Mouse (Mus musculus): ENCODE results near the gene Bcat2. TPM values are rescaled to one million over a fixed set of nuclear protein-coding genes. Genes with fewer than 3 reads are reported as not detected.

Gene Bcat2
- polyA plus RNA-seq, 1 experiment from 2014 or later, result 17.4 TPM

DNA sequence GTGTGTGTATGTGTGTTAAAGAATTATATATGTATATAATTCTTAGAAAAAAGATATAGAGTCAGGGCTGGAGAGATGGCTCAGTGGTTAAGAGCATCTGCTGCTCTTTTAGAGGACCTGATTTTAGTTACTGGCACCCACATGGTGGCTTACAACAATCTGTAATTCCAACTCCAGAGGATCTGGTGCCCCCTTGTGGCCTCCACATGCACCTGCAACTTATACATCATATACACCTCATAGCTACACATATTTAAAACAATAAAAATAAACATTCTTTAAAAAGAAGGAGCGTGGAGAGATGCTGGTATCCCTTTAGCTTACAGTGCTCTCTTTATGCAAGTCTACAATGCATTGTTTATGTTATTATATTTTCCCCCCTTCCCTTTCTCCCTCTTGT lies 25.4 kb upstream of the Bcat2 start:
- DNase-seq (ENCODE audit: low spot score), result no peak
- no peak for ATAC-seq (ENCODE audit: low FRiP score)
- Histone ChIP-seq H3K27ac (no peak overlapping the region), H3K9me3 (ENCODE audit: control insufficient read depth, low read length) (no peaks in the 10 kb centered on the region), H3K4me3 (replicated peaks; ENCODE audit: low read length) (no peak overlapping the region), H3K36me3 (replicated peaks; ENCODE audit: control insufficient read depth, insufficient read depth) (no peaks in the 10 kb centered on the region), H3K27me3 (ENCODE audit: control insufficient read depth, insufficient read depth, low read length) (no peaks in the 10 kb centered on the region), H3K4me2 (replicated peaks) (no peak overlapping the region), H3K4me1 (replicated peaks; ENCODE audit: control insufficient read depth, insufficient read depth, low read length) (no peaks in the 10 kb centered on the region), H3K9ac (no peak overlapping the region)
- WGBS, result 87% methylated on average over 1 of the region's 1 CpGs

DNA sequence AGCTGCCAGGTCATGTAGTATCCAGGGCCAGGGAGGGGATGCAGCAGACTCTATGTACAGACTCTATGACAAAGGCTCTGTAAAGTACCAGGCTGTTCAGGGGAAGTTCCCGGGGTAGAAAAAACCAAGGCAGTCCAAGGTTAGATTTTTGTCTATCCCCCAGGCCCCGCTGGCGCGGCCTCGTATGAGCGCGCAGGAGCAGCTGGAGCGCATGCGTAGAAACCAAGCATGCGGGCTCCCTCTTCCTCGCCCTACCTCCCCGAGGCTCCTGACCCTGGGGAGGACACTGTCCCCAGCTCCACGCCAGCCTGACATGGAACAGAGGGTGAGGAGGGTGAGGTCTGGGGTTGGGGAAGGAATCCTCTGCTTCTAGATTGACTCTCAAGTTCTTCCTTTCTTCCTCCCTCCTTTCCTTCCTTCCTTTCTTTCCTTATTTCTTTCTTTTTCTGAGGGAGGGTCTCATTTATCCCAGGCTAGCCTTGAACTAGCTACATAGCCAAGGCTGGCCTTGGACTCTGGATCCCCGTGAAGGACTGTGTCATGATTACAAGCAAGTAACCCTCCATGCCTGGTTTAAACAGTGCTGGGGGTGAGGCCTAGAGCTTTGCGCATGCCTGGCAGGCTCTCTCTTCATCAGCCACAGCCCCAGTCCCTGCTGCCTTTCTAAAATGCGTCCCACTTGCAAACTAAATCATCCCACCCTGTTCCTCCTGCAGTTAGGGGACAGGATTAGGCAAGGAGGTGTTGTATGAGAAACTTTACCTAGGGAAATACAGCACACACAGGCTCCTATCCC lies 20.1 kb upstream of the Bcat2 start:
- no peak overlapping the region for H3K9ac ChIP-seq
- H3K36me3 ChIP-seq (replicated peaks; ENCODE audit: control insufficient read depth, insufficient read depth), result no peaks in the 10 kb centered on the region
- WGBS, result 87% methylated on average over 16 of the region's 16 CpGs

GRCm38 (mm10) chr7:45550821-45551511 lies 19.0 kb upstream of the Bcat2 start:
- Histone ChIP-seq H3K27ac (no peak overlapping the region), H3K27me3 (ENCODE audit: control insufficient read depth, insufficient read depth, low read length) (no peaks in the 10 kb centered on the region), H3K9me3 (ENCODE audit: control insufficient read depth, low read length) (no peaks in the 10 kb centered on the region), H3K4me1 (replicated peaks; ENCODE audit: control insufficient read depth, insufficient read depth, low read length) (no peaks in the 10 kb centered on the region), H3K36me3 (replicated peaks; ENCODE audit: control insufficient read depth, insufficient read depth) (no peaks in the 10 kb centered on the region), H3K9ac (no peak overlapping the region), H3K4me2 (replicated peaks) (no peak overlapping the region), H3K4me3 (replicated peaks; ENCODE audit: low read length) (no peak overlapping the region)
- DNase-seq (ENCODE audit: low spot score) (no peak), ATAC-seq (ENCODE audit: low FRiP score) (no peak)
- 79% methylated on average over 11 of the region's 11 CpGs for WGBS

More for the DNA sequence above, 20.1 kb upstream of the Bcat2 start:
- ATAC-seq (ENCODE audit: low FRiP score), result no peak
- no peak overlapping the region for H3K4me3 ChIP-seq (replicated peaks; ENCODE audit: low read length)
- H3K9me3 ChIP-seq (ENCODE audit: control insufficient read depth, low read length), result no peaks in the 10 kb centered on the region
- no peak for DNase-seq (ENCODE audit: low spot score)
- no peaks in the 10 kb centered on the region for H3K4me1 ChIP-seq (replicated peaks; ENCODE audit: control insufficient read depth, insufficient read depth, low read length)
- H3K4me2 ChIP-seq (replicated peaks), result no peak overlapping the region
- no peaks in the 10 kb centered on the region for H3K27me3 ChIP-seq (ENCODE audit: control insufficient read depth, insufficient read depth, low read length)
- no peak overlapping the region for H3K27ac ChIP-seq

GRCm38 (mm10) chr7:45551512-45551883 lies 18.5 kb upstream of the Bcat2 start:
- H3K27me3 ChIP-seq (ENCODE audit: control insufficient read depth, insufficient read depth, low read length), result no peaks in the 10 kb centered on the region
- no peak overlapping the region for H3K9ac ChIP-seq
- WGBS, result 87% methylated on average over 8 of the region's 8 CpGs
- no peaks in the 10 kb centered on the region for H3K4me1 ChIP-seq (replicated peaks; ENCODE audit: control insufficient read depth, insufficient read depth, low read length)
- no peaks in the 10 kb centered on the region for H3K36me3 ChIP-seq (replicated peaks; ENCODE audit: control insufficient read depth, insufficient read depth)
- H3K9me3 ChIP-seq (ENCODE audit: control insufficient read depth, low read length), result no peaks in the 10 kb centered on the region
- H3K4me2 ChIP-seq (replicated peaks), result no peak overlapping the region
- ATAC-seq (ENCODE audit: low FRiP score) (no peak), DNase-seq (ENCODE audit: low spot score) (no peak)
- no peak overlapping the region for H3K4me3 ChIP-seq (replicated peaks; ENCODE audit: low read length)
- H3K27ac ChIP-seq, result no peak overlapping the region

DNA sequence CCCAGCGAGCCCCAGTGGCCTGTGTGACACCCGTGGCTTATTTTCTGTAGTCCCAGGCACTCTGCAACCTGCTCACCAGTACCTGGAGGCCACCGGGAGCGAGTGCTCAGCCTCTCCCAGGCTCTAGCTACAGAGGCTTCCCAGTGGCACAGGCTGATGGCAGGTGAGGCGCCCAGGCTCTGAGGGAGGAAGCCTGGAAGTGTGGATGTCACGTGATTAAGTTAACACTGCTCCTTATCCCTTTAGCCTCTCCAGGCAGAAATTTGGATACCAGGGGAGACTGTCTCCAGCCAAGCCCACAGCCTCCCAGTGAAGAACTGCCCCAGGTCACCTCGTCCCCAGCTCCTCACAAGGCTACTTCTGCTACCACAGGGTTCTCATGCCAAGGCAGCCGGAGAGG lies 16.4 kb upstream of the Bcat2 start:
- DNase-seq (ENCODE audit: low spot score) (no peak), ATAC-seq (ENCODE audit: low FRiP score) (no peak)
- no peak overlapping the region for H3K4me3 ChIP-seq (replicated peaks; ENCODE audit: low read length)
- H3K27me3 ChIP-seq (ENCODE audit: control insufficient read depth, insufficient read depth, low read length), result no peaks in the 10 kb centered on the region
- no peaks in the 10 kb centered on the region for H3K9me3 ChIP-seq (ENCODE audit: control insufficient read depth, low read length)
- H3K4me2 ChIP-seq (replicated peaks), result no peak overlapping the region
- H3K27ac ChIP-seq, result no peak overlapping the region
- H3K9ac ChIP-seq, result no peak overlapping the region
- no peaks in the 10 kb centered on the region for H3K36me3 ChIP-seq (replicated peaks; ENCODE audit: control insufficient read depth, insufficient read depth)
- H3K4me1 ChIP-seq (replicated peaks; ENCODE audit: control insufficient read depth, insufficient read depth, low read length), result no peaks in the 10 kb centered on the region
- 62% methylated on average over 8 of the region's 8 CpGs for WGBS

DNA sequence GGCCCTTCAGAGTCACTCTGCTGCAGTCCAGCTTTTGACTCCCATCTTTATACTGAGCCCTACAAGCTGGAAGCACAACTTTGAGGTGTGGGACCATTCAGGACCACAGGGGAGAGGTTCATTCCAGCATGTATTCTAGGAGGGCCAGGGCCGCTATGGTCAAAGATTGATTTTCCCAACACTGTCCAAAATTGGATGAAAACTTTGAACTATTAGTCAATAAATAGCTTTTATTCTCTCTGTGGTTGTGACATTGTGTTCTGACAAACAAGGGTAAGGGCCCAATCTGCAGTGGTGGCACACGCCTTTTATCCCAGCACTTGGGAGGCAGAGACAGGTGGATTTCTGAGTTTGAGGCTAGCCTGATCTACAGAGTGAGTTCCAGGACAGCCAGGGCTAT lies 16.0 kb upstream of the Bcat2 start:
- no peaks in the 10 kb centered on the region for H3K4me1 ChIP-seq (replicated peaks; ENCODE audit: control insufficient read depth, insufficient read depth, low read length)
- no peak overlapping the region for H3K4me3 ChIP-seq (replicated peaks; ENCODE audit: low read length)
- WGBS, result 95% methylated on average over 2 of the region's 2 CpGs
- no peak overlapping the region for H3K27ac ChIP-seq
- no peak overlapping the region for H3K9ac ChIP-seq
- ATAC-seq (ENCODE audit: low FRiP score) (no peak), DNase-seq (ENCODE audit: low spot score) (no peak)
- H3K27me3 ChIP-seq (ENCODE audit: control insufficient read depth, insufficient read depth, low read length), result no peaks in the 10 kb centered on the region
- H3K9me3 ChIP-seq (ENCODE audit: control insufficient read depth, low read length), result no peaks in the 10 kb centered on the region
- no peaks in the 10 kb centered on the region for H3K36me3 ChIP-seq (replicated peaks; ENCODE audit: control insufficient read depth, insufficient read depth)
- H3K4me2 ChIP-seq (replicated peaks), result no peak overlapping the region

GRCm38 (mm10) chr7:45554744-45555143 lies 15.2 kb upstream of the Bcat2 start, which contains the start of gene Hsd17b14:
Gene Hsd17b14 (plus strand): TSS chr7:45554893.
- Histone ChIP-seq H3K27me3 (ENCODE audit: control insufficient read depth, insufficient read depth, low read length) (no peaks in the 10 kb centered on the region), H3K4me3 (replicated peaks; ENCODE audit: low read length) (no peak within 1 kb of the TSS), H3K9ac (no peak within 1 kb of the TSS), H3K4me2 (replicated peaks) (no peak within 1 kb of the TSS), H3K4me1 (replicated peaks; ENCODE audit: control insufficient read depth, insufficient read depth, low read length) (no peaks in the 10 kb centered on the region), H3K27ac (no peak within 1 kb of the TSS), H3K36me3 (replicated peaks; ENCODE audit: control insufficient read depth, insufficient read depth) (no peaks in the 10 kb centered on the region), H3K9me3 (ENCODE audit: control insufficient read depth, low read length) (no peaks in the 10 kb centered on the region)
- DNase-seq (ENCODE audit: low spot score) (no peak), ATAC-seq (ENCODE audit: low FRiP score) (no peak)
- 45% methylated on average over 8 of the region's 8 CpGs for WGBS

DNA sequence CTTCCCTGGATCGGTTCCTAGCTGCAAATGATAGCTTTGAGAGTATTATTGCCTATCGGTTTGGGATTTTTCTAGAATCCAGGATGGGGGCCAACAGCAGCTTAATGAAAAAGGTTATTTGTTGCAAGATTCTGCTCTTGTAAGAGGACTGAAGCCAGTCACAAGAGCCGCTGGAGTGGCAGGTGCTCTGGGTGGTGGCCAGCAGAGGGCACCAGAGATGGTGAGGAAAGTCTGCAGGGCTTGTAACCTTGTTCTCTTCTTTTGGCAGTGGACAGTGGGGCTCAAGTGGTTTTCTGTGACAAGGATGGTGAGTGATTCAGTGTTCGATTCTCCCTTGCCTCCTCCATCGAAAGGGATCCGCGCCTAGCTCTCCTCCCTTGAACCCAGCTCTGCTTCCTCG lies 14.2 kb upstream of the Bcat2 start:
- WGBS, result 24% methylated on average over 8 of the region's 8 CpGs

DNA sequence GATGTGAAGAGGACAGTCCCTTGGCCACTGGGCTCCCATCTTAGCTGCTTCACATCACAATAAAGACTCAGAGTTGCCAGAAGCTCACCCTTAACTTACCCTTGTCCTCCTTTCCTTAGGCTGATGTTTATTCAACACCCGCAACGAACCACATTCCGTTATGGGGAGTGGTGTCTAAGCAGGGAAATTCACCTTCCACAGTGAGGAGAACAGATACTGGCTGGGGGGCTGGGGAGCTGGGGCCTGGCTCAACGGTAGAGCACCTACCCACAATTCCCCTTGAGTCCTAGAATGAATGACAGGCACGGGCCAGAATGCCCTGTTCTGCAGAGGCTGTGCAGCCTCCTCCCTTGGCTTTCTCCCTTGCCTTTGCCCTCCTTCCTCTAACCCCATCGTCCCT lies 11.0 kb upstream of the Bcat2 start:
- Histone ChIP-seq H3K27me3 (ENCODE audit: control insufficient read depth, insufficient read depth, low read length) (no peaks in the 10 kb centered on the region), H3K27ac (no peak overlapping the region), H3K36me3 (replicated peaks; ENCODE audit: control insufficient read depth, insufficient read depth) (no peaks in the 10 kb centered on the region), H3K9ac (no peak overlapping the region), H3K4me1 (replicated peaks; ENCODE audit: control insufficient read depth, insufficient read depth, low read length) (0 out of 2 replicates have a peak, but pooled peaks cover 2% of the 10 kb centered on the region), H3K4me2 (replicated peaks) (no peak overlapping the region), H3K9me3 (ENCODE audit: control insufficient read depth, low read length) (no peaks in the 10 kb centered on the region), H3K4me3 (replicated peaks; ENCODE audit: low read length) (no peak overlapping the region)
- DNase-seq (ENCODE audit: low spot score) (no peak), ATAC-seq (ENCODE audit: low FRiP score) (no peak)
- WGBS, result 63% methylated on average over 6 of the region's 6 CpGs

More for the DNA sequence above, 14.2 kb upstream of the Bcat2 start:
- H3K4me3 ChIP-seq (replicated peaks; ENCODE audit: low read length), result no peak overlapping the region
- no peak overlapping the region for H3K9ac ChIP-seq
- DNase-seq (ENCODE audit: low spot score), result peak; percentile 78
- no peaks in the 10 kb centered on the region for H3K27me3 ChIP-seq (ENCODE audit: control insufficient read depth, insufficient read depth, low read length)
- no peaks in the 10 kb centered on the region for H3K9me3 ChIP-seq (ENCODE audit: control insufficient read depth, low read length)
- no peak overlapping the region for H3K27ac ChIP-seq
- ATAC-seq (ENCODE audit: low FRiP score), result no peak
- H3K4me2 ChIP-seq (replicated peaks), result no peak overlapping the region
- H3K4me1 ChIP-seq (replicated peaks; ENCODE audit: control insufficient read depth, insufficient read depth, low read length), result no peaks in the 10 kb centered on the region
- no peaks in the 10 kb centered on the region for H3K36me3 ChIP-seq (replicated peaks; ENCODE audit: control insufficient read depth, insufficient read depth)

Data from hindbrain, embryonic 14.5 days (tissue).